Mouse (Mus musculus): ENCODE measurements at regions not wholly inside any gene's neighbourhood (a gene's known extent, or its start where the extent isn't known, plus 50 kb on each side); places are given as distances from the start of the nearest gene placed in this dataset.

DNA sequence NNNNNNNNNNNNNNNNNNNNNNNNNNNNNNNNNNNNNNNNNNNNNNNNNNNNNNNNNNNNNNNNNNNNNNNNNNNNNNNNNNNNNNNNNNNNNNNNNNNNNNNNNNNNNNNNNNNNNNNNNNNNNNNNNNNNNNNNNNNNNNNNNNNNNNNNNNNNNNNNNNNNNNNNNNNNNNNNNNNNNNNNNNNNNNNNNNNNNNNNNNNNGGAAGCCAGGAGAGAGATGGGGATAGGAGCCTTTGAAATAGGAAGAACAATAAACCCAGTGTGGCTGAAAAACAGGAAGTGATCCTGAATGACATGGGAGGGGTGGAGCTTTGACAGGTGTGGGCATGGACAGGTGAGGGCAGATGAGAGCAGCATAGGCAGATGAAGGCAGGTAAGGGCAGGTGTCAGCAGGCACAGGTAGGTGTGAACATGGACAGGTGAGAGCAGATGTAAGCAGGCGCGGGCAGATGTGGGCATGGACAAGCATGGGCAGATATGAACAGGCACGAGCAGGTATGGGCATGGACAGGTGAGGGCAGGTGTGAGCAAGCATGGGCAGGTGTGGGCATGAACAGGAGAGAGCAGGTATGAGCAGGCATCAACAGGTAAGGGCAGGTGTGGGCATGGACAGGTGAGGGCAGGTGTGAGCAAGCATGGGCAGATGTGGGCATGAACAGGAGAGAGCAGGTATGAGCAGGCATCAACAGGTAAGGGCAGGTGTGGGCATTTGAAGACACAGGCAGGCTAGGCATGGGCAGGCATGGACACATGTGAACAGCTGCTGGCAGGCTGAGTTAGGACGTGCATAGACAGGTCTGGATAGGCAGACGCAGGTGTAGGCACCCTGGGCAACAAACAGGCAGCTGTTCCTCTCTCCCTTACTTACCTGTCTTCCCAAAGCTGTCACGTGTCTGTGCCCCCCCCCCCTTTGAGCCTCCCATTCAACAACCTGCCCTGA lies 135.2 kb upstream of the Zmiz1 start:
- no peak for DNase-seq (ENCODE audit: low spot score in 2 of 2)

DNA sequence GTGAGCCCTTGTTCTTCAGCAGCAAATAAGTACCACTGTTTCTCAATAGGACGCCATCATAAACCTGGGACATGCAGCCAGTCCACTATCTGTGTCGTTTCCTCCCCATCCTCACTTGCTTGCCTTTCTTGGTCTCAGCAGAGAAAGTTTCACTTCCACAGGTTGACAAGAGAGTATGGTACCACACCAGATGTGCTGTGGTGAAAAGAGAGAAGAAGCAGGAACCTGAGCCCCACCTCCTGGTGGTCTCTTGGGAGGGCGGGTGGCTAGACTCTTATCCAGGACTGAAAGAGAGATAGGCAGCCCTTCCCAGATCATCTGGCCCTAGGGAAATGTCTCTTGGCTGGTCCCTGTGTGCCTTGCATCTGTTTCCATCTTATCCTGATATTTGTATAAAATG lies 133.1 kb upstream of the Zmiz1 start:
- no peak for DNase-seq (ENCODE audit: low spot score in 2 of 2)

DNA sequence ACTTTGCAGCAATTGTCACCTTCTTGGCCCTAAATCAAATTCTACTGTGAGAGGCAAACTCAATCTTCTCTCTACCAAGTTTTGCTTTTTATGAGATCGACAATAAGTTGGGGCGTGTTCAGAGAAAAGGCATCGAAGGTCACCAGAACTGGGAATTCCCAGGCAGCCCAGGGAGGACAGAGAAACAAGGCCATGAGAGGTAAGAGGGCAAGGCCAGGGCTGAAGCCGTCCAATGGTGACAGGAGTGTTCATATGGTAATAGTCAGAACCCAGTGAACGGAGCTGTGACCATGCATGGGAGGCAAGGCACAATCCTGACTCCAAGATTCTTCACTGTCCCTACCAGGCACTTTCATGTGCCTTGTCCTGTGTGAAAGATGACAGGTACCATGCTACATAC lies 130.8 kb upstream of the Zmiz1 start:
- DNase-seq (ENCODE audit: low spot score in 2 of 2): no peak

DNA sequence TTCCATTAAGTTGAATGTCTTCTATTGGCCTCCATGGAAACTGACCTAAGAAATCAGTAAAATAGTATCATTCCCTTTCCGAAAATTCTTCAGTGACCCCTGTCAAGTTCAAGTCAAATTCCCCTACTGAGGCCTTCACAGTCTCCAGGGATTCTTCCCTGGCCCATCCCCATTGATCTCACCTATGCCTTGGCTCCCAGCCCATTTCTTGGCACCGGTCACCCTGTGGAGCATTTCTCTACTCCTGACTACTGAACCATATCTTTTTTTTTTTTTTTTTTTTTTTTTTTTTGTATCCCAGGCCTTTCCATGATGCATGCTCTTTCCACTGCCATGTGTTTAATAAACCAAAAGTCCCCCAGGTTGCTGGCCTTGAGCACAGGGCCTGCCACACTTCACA lies 124.8 kb upstream of the Zmiz1 start:
- DNase-seq (ENCODE audit: low spot score in 2 of 2): no peak

DNA sequence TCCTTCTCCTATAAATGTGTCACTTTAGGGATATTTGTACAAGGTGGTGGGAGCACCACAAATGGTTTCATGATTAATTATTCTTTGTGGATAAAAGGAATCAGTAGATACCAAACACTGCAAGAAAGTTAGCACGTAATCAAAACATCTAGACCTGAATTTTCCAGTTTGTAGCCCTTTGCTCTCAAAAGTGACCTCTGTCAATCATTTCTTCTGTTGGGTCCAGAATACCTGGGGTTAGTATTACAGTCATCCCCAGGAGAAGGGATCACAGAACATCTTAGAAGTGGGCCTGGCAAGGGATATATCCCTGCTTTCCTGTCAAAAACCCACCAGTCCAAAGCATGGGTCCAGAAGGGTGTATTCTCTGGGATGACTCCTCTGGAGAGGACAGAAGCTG lies 122.1 kb upstream of the Zmiz1 start:
- DNase-seq (ENCODE audit: low spot score in 2 of 2): no peak

DNA sequence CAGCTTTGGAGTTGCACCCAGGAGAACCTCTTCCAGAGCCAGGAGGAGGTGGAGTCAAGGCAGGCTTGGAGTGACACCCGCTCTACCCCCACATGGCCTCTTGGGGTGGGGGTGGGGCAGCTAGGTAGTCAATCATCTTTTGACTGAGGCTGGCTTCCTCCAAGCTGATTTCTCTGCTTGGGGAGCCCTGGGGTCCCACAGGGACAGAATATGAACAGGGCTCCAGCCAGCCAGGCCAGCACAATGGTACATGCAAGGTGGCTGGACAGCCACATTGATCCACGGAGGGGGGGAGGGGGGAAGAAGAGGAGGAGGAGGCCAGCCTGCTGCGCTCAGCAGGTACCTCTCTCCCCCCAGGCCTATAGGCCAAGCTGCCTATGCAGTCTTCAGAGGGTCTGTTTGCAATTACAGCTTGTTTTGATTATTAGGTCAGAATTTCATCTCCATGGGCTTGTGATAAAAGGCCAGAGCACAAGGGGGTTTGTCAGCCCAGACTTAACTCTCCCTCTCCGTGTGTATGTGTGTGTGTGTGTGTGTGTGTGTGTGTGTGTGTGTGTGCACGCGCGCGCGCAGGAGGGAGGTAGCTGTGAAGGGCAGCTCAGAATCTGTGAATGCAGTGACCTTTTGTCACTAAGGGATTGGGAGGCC lies 120.5 kb upstream of the Zmiz1 start:
- DNase-seq (ENCODE audit: low spot score in 2 of 2): no peak

DNA sequence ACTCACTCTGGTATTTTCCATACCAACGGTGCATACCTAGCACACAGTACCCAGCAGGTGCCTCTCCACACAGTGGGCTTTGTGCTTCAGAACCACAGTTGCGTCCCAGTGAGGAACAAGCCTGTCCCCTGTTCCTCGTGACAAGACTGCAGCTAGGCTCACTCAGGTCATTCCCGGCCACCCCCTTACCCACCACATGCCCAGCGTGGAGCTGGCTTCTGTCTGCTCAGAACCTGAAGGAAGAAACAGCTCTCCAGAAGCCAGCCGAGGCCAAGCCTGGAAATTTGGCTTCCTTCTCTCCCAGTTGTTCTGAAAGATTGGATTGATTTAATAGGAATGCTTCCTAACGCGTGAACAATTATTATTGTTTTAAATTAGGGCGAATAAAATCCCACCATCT lies 118.1 kb upstream of the Zmiz1 start:
- no peak for DNase-seq (ENCODE audit: low spot score in 2 of 2)

DNA sequence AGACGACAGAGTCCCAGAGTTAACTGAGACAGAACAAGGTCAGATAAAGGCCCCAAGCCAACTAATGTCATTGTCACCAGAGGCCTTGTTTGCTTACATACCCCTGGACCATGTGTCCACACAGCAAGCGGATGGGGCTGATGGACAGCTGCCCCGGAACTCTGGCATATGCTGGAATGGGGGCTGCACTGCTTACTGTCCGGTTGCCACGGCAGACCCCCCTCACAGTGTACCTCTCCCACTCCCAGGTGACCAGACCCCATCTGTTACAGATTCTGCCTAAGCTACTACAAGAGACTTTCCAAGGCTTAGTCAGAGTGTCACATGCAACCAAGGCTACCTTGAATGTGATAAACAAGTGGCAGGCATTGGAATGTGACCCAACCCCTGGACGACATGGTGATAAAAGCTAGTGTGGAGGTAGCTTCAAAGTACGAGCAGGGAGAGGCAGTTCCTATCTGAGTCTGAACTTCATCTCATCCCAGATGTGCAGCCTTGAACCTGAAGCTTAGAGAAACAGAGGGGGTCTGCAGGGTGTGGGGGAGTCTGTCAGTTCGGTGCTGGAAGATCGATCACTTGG lies 117.0 kb upstream of the Zmiz1 start:
- DNase-seq (ENCODE audit: low spot score in 2 of 2): no peak

DNA sequence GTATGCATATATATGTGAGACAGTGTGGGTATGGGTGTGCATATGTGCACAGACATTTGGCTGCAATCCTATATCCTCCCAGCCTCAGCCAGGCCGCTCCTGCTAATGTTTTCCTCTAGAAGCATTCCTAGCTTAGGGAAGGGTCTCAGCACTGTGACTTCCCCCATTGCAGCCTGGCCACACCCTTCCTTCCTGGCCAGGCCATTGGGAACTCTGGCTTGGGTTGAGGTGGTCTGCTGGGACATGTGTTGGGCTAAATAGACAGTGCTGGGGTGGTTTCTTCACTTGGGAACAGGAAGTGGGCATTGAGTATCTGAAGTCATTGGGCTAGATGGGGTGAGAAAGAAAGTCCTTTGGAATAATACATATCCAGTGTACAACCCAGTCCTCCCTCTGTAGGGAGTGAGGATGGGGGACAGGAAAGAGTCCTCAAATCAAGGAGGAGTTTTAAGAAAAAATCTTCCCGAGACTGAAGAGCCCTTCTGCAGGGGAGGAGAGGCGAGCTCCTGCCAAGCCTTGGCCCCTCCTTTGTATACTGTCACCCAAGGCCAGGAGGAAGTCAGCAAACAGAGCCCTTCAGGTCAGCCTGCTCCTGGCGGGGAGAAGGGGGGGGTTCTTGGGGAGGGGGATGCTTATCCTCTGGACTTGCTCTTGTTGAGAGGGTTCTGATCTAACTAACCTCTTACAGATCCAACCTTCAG lies 116.0 kb upstream of the Zmiz1 start:
- DNase-seq (ENCODE audit: low spot score in 2 of 2): no peak

DNA sequence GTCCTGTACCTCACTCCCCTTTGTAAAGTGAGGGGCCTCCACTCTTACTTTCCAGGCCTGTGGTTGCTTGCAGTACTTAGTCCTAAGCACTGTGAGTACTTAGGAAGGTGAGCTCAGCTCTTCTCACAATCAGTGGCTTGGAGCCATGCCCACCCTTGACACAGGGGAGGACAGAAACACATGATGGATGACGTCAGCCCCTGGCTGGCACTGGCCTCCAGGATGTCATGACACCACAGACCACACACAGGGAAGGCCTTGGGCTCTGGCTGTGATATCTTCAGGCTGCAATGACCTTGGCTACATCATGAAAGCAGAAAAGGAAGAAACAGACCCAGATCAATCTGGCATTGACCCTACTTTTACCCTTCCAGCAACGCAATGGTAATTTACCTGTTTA lies 113.0 kb upstream of the Zmiz1 start:
- no peak for DNase-seq (ENCODE audit: low spot score in 2 of 2)

DNA sequence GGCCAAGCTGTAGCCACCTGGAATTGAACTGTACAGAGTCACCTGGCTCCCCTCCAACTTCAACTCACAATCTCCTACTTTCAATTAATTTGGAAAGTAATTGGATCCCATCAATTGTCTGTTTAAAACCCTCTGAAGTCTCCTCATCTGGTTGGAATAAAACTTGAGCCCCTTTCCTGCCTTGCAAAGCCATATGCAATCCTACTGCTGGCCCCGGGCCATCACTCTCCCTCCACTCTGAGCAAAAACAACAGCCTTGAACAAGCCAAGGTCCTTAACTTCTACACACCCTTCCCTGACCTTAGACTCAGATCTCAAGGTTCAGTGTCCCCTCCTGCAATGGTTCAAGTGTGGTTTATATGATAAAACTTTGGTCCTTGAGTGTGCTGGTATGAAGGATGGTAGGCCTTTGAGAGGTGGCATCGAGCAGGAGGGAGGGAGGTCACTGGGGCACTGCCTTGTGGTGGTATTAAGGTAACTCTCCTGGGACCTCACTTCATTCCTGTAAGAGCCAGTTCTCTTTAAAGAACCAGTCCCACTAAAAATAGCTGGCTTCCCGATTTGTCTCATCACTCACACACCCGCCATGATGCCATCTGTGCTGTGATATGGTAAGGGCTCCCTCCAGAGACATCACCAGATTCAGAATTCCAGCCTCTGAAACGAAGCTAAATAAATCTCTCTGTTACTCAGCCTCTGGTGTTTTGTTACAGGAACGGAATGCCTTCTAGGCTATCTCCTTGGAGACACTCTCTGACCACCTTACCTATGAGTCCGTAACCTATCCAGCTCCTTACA lies 112.0 kb upstream of the Zmiz1 start:
- peak in 1 of 2 experiments; percentile 46 for DNase-seq (ENCODE audit: low spot score in 2 of 2)

DNA sequence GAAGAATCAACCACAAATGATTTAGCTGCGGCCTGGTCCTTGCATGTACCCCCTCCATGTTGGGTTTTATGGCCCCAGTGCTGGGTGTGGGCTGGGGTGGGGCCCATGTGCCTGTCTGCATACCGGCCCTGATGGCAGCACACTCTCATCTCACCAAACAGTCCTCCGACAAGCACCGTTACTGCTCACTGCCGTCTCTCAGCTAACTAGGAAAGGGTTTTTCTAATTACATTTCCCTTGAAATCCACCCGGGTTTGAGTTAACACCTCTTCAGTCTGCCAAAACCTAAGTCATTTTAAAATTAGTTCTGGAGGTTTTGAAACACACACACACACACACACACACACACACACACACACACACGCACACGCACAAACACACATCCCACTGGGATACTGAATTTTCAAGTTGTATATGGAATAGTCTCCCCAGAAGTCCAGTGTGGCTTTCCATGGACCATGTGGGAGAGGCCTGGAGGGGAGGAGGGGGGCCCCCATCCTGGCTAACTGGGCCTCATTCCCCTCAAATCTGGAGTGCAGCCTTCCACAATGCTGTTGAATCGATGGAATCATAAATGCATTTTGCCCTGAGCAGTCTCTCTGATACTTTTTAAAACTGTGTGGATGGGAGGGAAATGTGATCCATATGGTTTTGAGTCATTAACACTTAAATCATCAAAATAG lies 108.6 kb upstream of the Zmiz1 start:
- DNase-seq (ENCODE audit: low spot score in 2 of 2): no peak

DNA sequence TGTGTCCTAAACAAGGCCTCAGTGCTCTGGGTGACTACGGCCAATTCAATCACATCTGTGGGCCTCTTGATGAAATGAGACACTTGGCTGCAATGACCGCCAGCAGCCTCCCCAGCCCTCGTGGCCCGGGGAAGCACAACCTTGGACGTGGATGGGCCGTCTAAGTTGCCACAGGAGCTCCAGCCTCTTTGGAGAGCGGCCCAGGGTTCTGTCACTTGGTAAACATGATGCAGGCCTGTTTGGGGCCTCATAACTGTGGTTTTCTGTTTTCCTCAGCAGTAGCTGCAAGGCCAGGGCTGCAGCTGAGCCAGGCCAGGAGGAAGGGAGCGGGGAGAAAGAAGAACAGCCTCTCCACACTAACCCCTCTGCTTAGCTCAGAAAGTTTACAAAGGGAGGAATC lies 105.2 kb upstream of the Zmiz1 start:
- no peak for DNase-seq (ENCODE audit: low spot score in 2 of 2)

DNA sequence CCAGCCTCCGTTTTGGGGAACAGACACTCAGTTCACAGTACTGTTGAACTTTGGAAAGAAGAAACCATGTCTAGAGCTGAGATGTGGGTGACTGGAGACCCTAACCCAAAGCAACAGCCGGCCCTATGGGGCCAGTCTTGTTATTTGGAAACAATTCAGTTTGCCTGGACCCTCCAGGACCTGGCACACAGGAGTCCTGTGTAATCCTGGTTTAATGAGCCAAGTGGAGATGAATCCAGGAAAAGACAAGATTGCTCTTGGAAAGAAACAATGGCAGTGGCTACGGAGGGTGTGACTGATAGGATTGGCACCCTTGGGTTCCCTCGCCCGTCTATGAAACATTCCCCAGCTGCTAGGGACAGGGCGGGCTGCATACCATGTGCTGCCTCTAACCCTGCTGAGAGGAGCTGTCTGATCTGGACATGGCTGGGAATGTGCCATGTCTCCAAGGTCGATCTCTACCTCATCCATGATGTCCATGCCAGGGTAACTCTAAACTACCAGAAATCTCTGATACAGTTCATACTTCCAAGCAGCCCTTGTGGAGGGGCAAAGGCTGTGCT lies 104.6 kb upstream of the Zmiz1 start:
- DNase-seq (ENCODE audit: low spot score in 2 of 2): no peak

DNA sequence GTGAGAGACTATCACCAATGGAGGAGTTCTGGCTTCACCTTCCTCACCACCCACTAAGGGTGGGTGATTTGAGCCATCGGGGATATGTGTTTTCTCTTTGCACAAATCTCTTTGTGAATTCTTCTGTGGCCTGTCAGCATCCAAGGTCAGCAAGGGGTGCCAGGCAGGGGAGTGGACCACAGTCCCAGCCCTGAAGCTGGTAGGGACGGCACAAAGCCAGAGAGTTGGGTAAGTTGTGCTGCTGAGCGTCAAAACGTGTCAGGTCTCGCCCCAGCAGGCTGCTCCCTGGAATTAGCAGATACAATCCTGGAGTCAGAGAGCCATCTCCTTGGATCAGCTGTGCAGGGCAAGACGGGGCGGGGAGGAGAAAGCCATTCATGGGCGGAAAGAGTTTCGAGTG lies 101.2 kb upstream of the Zmiz1 start:
- no peak for DNase-seq (ENCODE audit: low spot score in 2 of 2)

DNA sequence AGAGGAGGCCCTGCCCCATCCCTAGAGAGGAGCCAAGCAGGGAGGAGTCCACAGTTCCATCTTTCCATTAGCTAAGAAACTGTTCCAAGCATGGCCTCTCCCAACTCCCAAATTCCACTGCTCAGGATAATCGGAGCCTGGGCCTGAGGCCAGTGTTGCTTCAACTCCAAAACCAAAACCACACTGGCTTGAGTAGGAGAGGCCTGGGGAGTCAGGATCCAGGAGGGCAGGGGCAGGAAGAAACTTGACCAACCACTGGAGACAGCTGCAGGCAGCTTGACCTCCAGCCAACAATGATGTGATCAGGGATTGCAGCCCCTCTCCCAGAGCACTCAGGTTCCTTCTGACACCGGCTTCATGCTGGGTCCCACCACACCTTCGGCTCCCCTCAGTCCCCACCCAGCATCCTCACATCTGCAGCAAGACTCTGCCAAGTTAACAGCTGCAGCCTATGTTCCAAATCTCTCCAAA lies 99.1 kb upstream of the Zmiz1 start:
- DNase-seq (ENCODE audit: low spot score in 2 of 2): no peak

DNA sequence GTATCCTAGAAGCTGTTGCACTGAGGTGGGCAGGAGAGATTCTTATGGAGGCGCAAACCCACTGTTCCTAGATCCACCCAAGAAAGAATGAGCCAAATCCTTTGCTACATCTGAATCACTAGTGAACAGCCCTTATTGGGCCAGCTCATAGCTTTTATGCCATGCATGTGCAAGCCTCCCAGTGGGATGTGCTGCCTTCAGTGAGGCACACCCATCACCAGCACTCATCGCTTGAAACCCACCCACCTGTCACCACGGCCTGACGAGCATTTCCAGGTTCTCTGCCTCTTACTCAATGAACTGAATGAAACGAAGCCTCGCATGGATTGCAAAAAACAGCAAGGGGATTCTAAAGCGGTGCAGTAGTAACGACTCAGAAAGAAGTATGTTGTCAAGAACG lies 98.3 kb upstream of the Zmiz1 start:
- DNase-seq (ENCODE audit: low spot score in 2 of 2): no peak

DNA sequence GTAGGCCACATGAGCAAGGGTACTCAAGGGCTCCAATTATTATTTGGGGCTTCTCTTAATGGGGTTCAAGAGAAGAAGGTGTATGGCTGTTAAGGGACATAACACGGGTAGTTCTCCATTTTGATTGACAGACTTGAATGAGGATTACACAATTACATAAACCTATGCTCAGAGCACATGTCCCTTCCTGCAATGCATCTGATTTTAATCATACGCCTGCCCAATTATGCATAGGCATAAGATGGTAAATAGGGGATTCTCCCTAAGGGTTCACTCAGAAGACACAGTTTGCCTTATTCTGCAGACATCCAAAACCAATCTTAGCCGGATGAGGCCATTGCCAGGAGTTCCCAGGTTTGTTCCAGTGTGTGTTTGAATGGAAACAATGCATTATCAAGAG lies 97.9 kb upstream of the Zmiz1 start:
- DNase-seq (ENCODE audit: low spot score in 2 of 2): no peak

DNA sequence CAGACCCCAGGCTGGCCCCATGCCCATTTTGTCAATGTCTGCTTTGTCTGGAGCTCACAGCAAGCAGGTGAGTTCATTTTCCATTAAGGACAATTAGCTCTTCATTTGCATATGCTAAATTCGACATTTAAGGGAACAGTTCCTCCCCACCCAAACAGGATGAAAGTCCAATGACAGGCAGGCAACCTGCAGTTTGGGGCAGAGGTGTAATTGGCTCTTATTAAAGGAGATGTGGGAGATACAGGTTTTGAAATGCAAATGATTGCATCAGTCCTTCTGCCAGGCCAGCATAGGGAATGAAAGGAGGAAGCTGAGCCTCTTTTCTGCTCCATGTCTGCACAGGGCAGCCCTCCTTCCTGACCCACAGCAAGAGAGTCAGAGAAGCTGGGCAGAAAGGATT lies 96.2 kb upstream of the Zmiz1 start:
- no peak for DNase-seq (ENCODE audit: low spot score in 2 of 2)

DNA sequence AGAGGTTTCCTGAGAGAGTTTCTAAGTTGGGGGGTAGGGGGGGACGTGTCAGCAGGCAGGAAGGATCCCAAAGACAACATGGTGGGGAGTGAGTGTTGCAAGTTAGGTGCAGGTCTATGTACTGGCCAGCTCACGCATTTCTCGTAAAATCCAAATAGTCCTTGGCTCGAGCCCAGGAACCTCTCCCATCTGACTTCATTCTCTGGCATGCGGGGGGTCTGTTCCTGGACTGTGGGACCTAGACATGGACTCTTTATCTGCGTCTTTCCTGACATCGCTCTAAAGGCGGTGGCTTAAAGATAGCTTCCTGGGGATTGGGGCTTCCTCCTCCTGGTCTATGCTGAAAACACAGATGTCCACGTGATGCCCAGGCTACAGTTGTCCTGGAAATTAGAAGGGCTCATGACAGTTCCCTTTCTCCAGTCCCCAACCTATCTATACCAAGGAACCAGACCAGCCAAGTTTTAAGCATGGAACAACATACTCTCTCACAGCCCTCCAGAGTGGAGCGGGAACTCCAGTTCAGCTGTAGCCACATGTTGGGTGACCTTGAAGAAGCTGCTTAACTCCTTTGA lies 93.7 kb upstream of the Zmiz1 start:
- no peak for DNase-seq (ENCODE audit: low spot score in 2 of 2)

Data from frontal cortex, postnatal 25 days (tissue).